Mouse (Mus musculus) kidney, embryonic 16.5 days (tissue): Measurements from ENCODE around the gene Rnf216. TPM values are rescaled to one million over a fixed set of nuclear protein-coding genes. Genes with fewer than 3 reads are reported as not detected.

Experiments
- ATAC-seq: fragments of 200-750 bp; cut with Nextera tagmentation; 2 replicates; pipeline ENCODE4 v1.8.0; 2017; ENCODE audit warnings: moderate TSS enrichment; ENCODE audit not compliant: low FRiP score, low TSS enrichment
- H3K27ac ChIP-seq: fragments of 300-500 bp; sonication (generic); 2 replicates; pipeline ENCODE4 v1.5.1; 2014; ENCODE audit warnings: low read length
- H3K27me3 ChIP-seq: fragments of 300-500 bp; sonication (generic); 2 replicates; pipeline ENCODE4 v1.6.1; 2014; ENCODE audit warnings: low read length, control low read depth, mixed read lengths; ENCODE audit not compliant: insufficient read depth
- H3K36me3 ChIP-seq: fragments of 300-500 bp; sonication (generic); 2 replicates; pipeline ENCODE4 v1.6.1; 2014; ENCODE audit warnings: low read length, control low read depth, mixed read lengths; ENCODE audit not compliant: insufficient read depth
- H3K4me1 ChIP-seq: fragments of 300-500 bp; sonication (generic); 2 replicates; pipeline ENCODE4 v1.6.1; 2014; ENCODE audit warnings: low read length, control low read depth, mixed read lengths; ENCODE audit not compliant: insufficient read depth
- H3K4me2 ChIP-seq: fragments of 300-500 bp; sonication (generic); replicated peaks from 2 replicates; pipeline ENCODE4 v1.6.1; 2014; ENCODE audit warnings: low read depth, low read length
- H3K4me3 ChIP-seq: fragments of 300-500 bp; sonication (generic); 2 replicates; pipeline ENCODE4 v1.5.1; 2014; ENCODE audit warnings: mild to moderate bottlenecking, low read length
- H3K9ac ChIP-seq: fragments of 300-500 bp; sonication (generic); replicated peaks from 2 replicates; pipeline ENCODE4 v1.6.1; 2014; ENCODE audit warnings: low read length
- H3K9me3 ChIP-seq: fragments of 300-500 bp; sonication (generic); 2 replicates; pipeline ENCODE4 v1.6.1; 2016; ENCODE audit warnings: low read length, control low read depth
- WGBS: fragments of 180-500 bp; shearing (Covaris S2); extraction: QIAGEN DNeasy Blood & Tissue Kit; methylation state at CpG from one replicate; pipeline ENCODE4 v1.1.7; 2014; 5-methylcytosine and 5-hydroxymethylcytosine counted together
- microRNA-seq: library from miRNA; unstranded; fragments of <30 nt; microRNA quantifications from one replicate; pipeline ENCODE4, GENCODE M21; 2016
- polyA plus RNA-seq: library from polyadenylated mRNA; unstranded; fragments of >200 nt; fragmentation: Nextera tagmentation; extraction: Ambion mirVana; gene quantifications from 2 replicates; pipeline ENCODE4 v1.2.1, GENCODE M21; 2015

The Rnf216 gene
- polyA plus RNA-seq, 1 experiment from 2014 or later, result 39.4 TPM

DNA sequence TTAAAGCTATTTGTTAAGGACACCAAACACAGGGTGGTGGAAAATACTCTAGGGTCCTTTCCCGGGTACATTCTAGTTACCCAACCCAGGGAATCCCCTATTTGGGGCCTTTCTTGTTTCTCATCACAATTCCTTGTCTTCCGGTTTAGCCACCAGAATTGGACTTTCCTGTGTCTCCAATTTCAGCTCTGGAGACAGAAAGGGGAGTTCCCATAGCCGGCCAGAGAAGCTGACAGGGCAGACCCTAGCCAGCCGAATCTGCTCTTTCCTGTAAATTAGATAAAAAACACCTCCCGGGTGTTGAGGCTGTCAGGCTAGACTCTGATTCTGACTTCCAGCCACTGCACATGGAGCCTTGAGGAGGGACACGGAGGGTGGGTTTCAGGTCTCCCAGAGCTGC lies 163.2 kb downstream of the Rnf216 start:
- H3K27me3 ChIP-seq, result no peaks in the 10 kb centered on the region
- ATAC-seq, result no peak
- no peak overlapping the region for H3K27ac ChIP-seq
- H3K9me3 ChIP-seq, result no peaks in the 10 kb centered on the region
- H3K36me3 ChIP-seq, result no peaks in the 10 kb centered on the region
- H3K4me2 ChIP-seq, result no peak overlapping the region
- H3K4me3 ChIP-seq, result no peak overlapping the region
- 10% methylated on average over 6 of the region's 6 CpGs for WGBS
- no peak overlapping the region for H3K9ac ChIP-seq
- H3K4me1 ChIP-seq, result peaks cover 6% of the 10 kb centered on the region; the same call in 1 of the 2 replicates

DNA sequence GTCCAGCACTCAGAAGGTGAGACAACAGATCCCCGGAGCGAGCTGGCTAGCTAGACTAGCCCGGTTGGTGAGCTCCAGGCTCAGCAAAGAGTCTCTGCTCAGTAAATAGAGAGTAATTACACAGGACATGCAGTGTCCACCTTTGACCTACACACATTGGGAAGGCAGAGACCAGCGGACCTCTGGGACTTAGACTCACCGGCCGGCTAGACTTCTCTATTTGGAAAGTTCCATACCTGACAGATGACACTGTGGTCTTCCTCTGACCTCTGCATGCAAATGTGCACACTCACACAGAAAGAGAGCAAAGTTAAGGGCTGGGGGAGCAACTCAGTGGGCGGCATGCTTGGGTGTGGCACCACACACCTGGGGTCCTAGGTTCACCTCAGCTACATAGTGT lies 165.3 kb downstream of the Rnf216 start:
- Histone ChIP-seq H3K36me3 (no peaks in the 10 kb centered on the region), H3K4me3 (no peak overlapping the region), H3K27ac (no peak overlapping the region), H3K27me3 (no peaks in the 10 kb centered on the region), H3K4me2 (no peak overlapping the region), H3K9me3 (no peaks in the 10 kb centered on the region), H3K9ac (no peak overlapping the region), H3K4me1 (peaks cover 6% of the 10 kb centered on the region; the same call in 1 of the 2 replicates)
- 68% methylated on average over 7 of the region's 7 CpGs for WGBS
- ATAC-seq, result no peak

DNA sequence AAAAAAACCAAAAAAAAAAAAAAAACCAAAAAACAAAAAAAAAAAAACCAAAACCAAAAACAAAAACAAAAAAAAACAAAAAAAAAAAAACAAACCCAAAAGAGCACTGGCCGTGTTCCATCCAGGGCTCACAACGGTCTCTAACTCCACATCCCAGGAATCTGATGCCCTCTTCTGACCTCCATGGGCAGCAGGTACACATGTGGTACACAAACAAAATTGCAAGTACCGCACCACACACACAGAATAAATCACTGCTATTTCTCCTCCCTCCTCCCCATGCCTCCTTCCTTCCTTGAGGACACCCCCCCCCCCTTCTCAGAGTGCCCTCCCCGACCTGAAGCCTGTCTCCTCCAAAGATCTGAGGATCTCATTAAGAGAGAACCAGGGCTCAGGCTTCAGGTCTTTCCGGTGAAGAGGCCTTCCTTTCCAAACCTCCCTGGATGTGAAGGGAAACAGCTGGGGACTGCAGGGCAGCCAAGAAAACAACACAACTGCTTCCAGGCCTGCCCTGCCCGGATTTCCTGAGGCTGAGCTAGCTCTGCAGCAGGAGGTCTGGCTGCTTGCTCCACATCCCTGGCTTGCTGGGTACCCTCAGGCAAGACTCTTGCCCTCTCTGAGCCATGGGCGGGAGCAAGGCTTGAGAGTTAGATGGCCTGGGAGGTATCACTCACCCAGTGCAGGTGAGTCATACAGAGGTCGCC lies 167.7 kb downstream of the Rnf216 start:
- ATAC-seq, result peak; percentile 93
- Histone ChIP-seq H3K36me3 (no peaks in the 10 kb centered on the region), H3K4me1 (peaks cover 6% of the 10 kb centered on the region; the same call in 1 of the 2 replicates), H3K4me3 (no peak overlapping the region), H3K27me3 (no peaks in the 10 kb centered on the region), H3K9ac (no peak overlapping the region), H3K27ac (peak overlapping the region; percentile 50; the same call in 1 of the 2 replicates), H3K4me2 (no peak overlapping the region), H3K9me3 (0 out of 2 replicates have a peak, but pooled peaks cover 5% of the 10 kb centered on the region)
- 23% methylated on average over 7 of the region's 8 CpGs for WGBS

Small RNA genes within 50 kb of the gene (microRNA-seq; reads per million reads assigned to microRNA genes)
- not detected for gene Gm44405

Other genes starting within 250 kb of the Rnf216 start
- gene Fbxl18, start 217.6 kb downstream of the Rnf216 start, polyA plus RNA-seq, result 14.0 and 17.2 TPM in 2 replicates
- gene Actb, start 206.2 kb downstream of the Rnf216 start, polyA plus RNA-seq, result 12,646 and 13,929 TPM in 2 replicates
- gene Fscn1, start 152.7 kb downstream of the Rnf216 start, polyA plus RNA-seq, result 302 and 349 TPM in 2 replicates
- not detected in 2 replicates for gene Olfr718-ps1, start 34.6 kb upstream of the Rnf216 start, polyA plus RNA-seq
- 11.6 and 14.4 TPM in 2 replicates for gene Rbak, start 67.8 kb upstream of the Rnf216 start, polyA plus RNA-seq
- gene Spdye4b, start 68.0 kb upstream of the Rnf216 start, polyA plus RNA-seq, result not detected in 2 replicates
- gene Spdye4a, start 113.9 kb upstream of the Rnf216 start, polyA plus RNA-seq, result not detected in 2 replicates
- gene Zfp12, start 122.2 kb upstream of the Rnf216 start, polyA plus RNA-seq, result 16.3 and 19.7 TPM in 2 replicates
- 1.4 and 2.3 TPM in 2 replicates for gene Zfp316, start 157.0 kb upstream of the Rnf216 start, polyA plus RNA-seq
- 0.05 TPM in 2 replicates for gene Zfp853, start 180.6 kb upstream of the Rnf216 start, polyA plus RNA-seq
- gene E130309D02Rik, start 202.4 kb upstream of the Rnf216 start, polyA plus RNA-seq, result 39.4 and 43.7 TPM in 2 replicates
- 81.9 and 82.7 TPM in 2 replicates for gene Zdhhc4, start 216.3 kb upstream of the Rnf216 start, polyA plus RNA-seq
- 0.05 and 0.07 TPM in 2 replicates for gene Grid2ip, start 244.3 kb upstream of the Rnf216 start, polyA plus RNA-seq